Mouse (Mus musculus) bone marrow, adult 2 months (tissue): ENCODE measurements around the gene Mindy4.

ENCODE experiments used
- CTCF ChIP-seq: fragments of 200-500 bp; IDR thresholded peaks from 2 replicates; pipeline ENCODE4 v1.5.1; 2011; ENCODE audit warnings: low read length, control low read depth; ENCODE audit not compliant: control insufficient read depth, insufficient read depth
- POLR2A ChIP-seq: fragments of 200-500 bp; IDR thresholded peaks from 2 replicates; pipeline ENCODE4 v1.6.1; 2011; ENCODE audit warnings: low read depth, mild to moderate bottlenecking, control low read depth, low read length, borderline replicate concordance; ENCODE audit not compliant: control insufficient read depth

- no peak for TF ChIP-seq POLR2A
- no peak for TF ChIP-seq CTCF
Measured at GRCm38 (mm10) chr6:55367126-55367525, 163.9 kb downstream of the Mindy4 start.
